Mouse (Mus musculus) embryo, embryonic 10.5 days (tissue): Measurements from ENCODE around the gene Umad1.
"Not testable (repeated sequence)": the region's sequence is repeated elsewhere in the genome, so short reads cannot be mapped to it uniquely, and the experiment has no call there.

ENCODE experiments used
- DNase-seq: peaks from one replicate; pipeline ENCODE4 v3.0.0-alpha.2; 2015; ENCODE audit warnings: low spot score

The Umad1 gene

GRCm38 (mm10) chr6:8316201-8316600 lies 57.1 kb downstream of the Umad1 start:
- no peak for DNase-seq

GRCm38 (mm10) chr6:8319591-8319990 lies 60.5 kb downstream of the Umad1 start:
- no peak for DNase-seq

- DNase-seq = not testable (repeated sequence)
Observed at GRCm38 (mm10) chr6:8331496-8331895, 72.4 kb downstream of the Umad1 start.

GRCm38 (mm10) chr6:8333380-8333779 lies 74.3 kb downstream of the Umad1 start:
- DNase-seq = no peak

GRCm38 (mm10) chr6:8336487-8337390 lies 77.7 kb downstream of the Umad1 start:
- no peak for DNase-seq

GRCm38 (mm10) chr6:8339453-8339852 lies 80.4 kb downstream of the Umad1 start:
- DNase-seq = no peak

- DNase-seq = no peak
Observed at GRCm38 (mm10) chr6:8343271-8343670, 84.2 kb downstream of the Umad1 start.

GRCm38 (mm10) chr6:8345219-8345856 lies 86.2 kb downstream of the Umad1 start:
- peak; percentile 50 for DNase-seq

GRCm38 (mm10) chr6:8347154-8347553 lies 88.1 kb downstream of the Umad1 start:
- no peak for DNase-seq

GRCm38 (mm10) chr6:8348344-8348743 lies 89.3 kb downstream of the Umad1 start:
- no peak for DNase-seq

GRCm38 (mm10) chr6:8349060-8349670 lies 90.1 kb downstream of the Umad1 start:
- no peak for DNase-seq

- no peak for DNase-seq
Observed at GRCm38 (mm10) chr6:8351507-8351906, 92.4 kb downstream of the Umad1 start.

- peak; percentile 25 for DNase-seq
Observed at GRCm38 (mm10) chr6:8352533-8353168, 93.6 kb downstream of the Umad1 start.

- no peak for DNase-seq
Observed at GRCm38 (mm10) chr6:8353461-8353860, 94.4 kb downstream of the Umad1 start.

GRCm38 (mm10) chr6:8354846-8355245 lies 95.8 kb downstream of the Umad1 start:
- no peak for DNase-seq

- no peak for DNase-seq
Observed at GRCm38 (mm10) chr6:8358232-8358631, 99.1 kb downstream of the Umad1 start.

- DNase-seq = no peak
Observed at GRCm38 (mm10) chr6:8358782-8359181, 99.7 kb downstream of the Umad1 start.

- no peak for DNase-seq
Observed at GRCm38 (mm10) chr6:8360805-8361204, 101.7 kb downstream of the Umad1 start.

GRCm38 (mm10) chr6:8364033-8364756 lies 105.1 kb downstream of the Umad1 start:
- DNase-seq = no peak

GRCm38 (mm10) chr6:8364757-8365150 lies 105.7 kb downstream of the Umad1 start:
- DNase-seq = no peak

GRCm38 (mm10) chr6:8367675-8368074 lies 108.6 kb downstream of the Umad1 start:
- DNase-seq = no peak
